Mouse (Mus musculus): ENCODE results near the gene Upk1a. TPM values are rescaled to one million over a fixed set of nuclear protein-coding genes. Genes with fewer than 3 reads are reported as not detected.

Upk1a gene
- polyA plus RNA-seq, 1 experiment from 2014 or later = 2.0 TPM

GRCm38 (mm10) chr7:30619202-30619601 lies 6.6 kb upstream of the Upk1a start:
- 0 out of 2 replicates have a peak, but pooled peaks cover 4% of the 10 kb centered on the region for H3K9me3 ChIP-seq
- H3K4me3 ChIP-seq (replicated peaks) = no peak overlapping the region
- no peaks in the 10 kb centered on the region for H3K27me3 ChIP-seq
- no peak overlapping the region for H3K4me2 ChIP-seq
- H3K27ac ChIP-seq = no peak overlapping the region
- peaks cover 86% of the 10 kb centered on the region for H3K36me3 ChIP-seq
- WGBS = 88% methylated on average over 3 of the region's 3 CpGs
- no peak for ATAC-seq (ENCODE audit: insufficient number of reproducible peaks, insufficient read depth, low FRiP score, low TSS enrichment, low read depth)
- H3K4me1 ChIP-seq (replicated peaks) = no peaks in the 10 kb centered on the region
- H3K9ac ChIP-seq (replicated peaks) = no peak overlapping the region

DNA sequence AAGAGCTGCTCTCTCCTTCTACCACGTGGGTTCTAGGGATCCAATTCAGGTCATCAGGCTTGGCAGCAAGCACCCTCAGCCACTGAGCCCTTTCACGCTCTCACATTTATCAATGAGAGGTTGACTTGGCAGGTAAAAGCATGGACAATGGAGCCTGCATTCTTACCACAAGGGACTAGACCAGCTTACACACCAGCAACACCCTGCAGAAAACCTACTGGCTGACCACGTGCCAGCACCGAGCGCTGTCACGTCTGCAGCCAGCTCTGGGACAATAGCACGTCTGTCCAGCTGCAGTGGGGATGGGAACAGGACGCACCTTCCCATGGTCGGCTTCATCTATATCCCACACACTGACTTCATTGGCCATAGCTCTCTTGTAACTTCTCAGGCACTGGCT lies 6.0 kb upstream of the Upk1a start:
- Histone ChIP-seq H3K27ac (no peak overlapping the region), H3K4me2 (no peak overlapping the region), H3K9ac (replicated peaks) (no peak overlapping the region), H3K27me3 (no peaks in the 10 kb centered on the region), H3K4me3 (replicated peaks) (no peak overlapping the region), H3K36me3 (peaks cover 80% of the 10 kb centered on the region), H3K9me3 (0 out of 2 replicates have a peak, but pooled peaks cover 4% of the 10 kb centered on the region), H3K4me1 (replicated peaks) (no peaks in the 10 kb centered on the region)
- WGBS = 99% methylated on average over 9 of the region's 9 CpGs
- no peak for ATAC-seq (ENCODE audit: insufficient number of reproducible peaks, insufficient read depth, low FRiP score, low TSS enrichment, low read depth)

- no peak for ATAC-seq (ENCODE audit: insufficient number of reproducible peaks, insufficient read depth, low FRiP score, low TSS enrichment, low read depth)
- 64% methylated on average over 5 of the region's 5 CpGs for WGBS
- Histone ChIP-seq H3K27me3 (no peaks in the 10 kb centered on the region), H3K9me3 (0 out of 2 replicates have a peak, but pooled peaks cover 4% of the 10 kb centered on the region), H3K4me1 (replicated peaks) (no peaks in the 10 kb centered on the region), H3K9ac (replicated peaks) (no peak overlapping the region), H3K4me2 (no peak overlapping the region), H3K4me3 (replicated peaks) (no peak overlapping the region), H3K27ac (no peak overlapping the region), H3K36me3 (peaks cover 53% of the 10 kb centered on the region)
Observed at GRCm38 (mm10) chr7:30615049-30615760, 2.6 kb upstream of the Upk1a start.

DNA sequence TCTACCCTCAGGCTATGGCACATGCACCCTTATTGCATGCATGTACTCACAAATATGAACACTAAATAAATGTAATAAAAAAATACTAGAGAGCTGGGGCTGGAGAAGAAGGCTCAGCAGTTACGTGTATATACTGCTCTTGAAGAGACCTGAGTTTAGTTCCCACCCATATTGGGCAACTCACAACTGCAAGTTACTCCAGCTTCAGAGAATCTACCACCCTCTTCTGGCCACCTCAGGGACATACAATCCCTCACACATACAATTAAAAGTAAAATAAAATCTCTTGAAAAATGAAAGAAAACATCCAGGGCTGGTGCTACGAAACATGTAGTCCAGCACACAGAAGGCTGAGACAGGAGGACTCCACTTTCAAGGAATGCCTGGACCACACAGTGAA lies 1.8 kb upstream of the Upk1a start:
- peaks cover 47% of the 10 kb centered on the region for H3K36me3 ChIP-seq
- no peak overlapping the region for H3K4me2 ChIP-seq
- 0 out of 2 replicates have a peak, but pooled peaks cover 4% of the 10 kb centered on the region for H3K9me3 ChIP-seq
- H3K27ac ChIP-seq = no peak overlapping the region
- H3K9ac ChIP-seq (replicated peaks) = no peak overlapping the region
- ATAC-seq (ENCODE audit: insufficient number of reproducible peaks, insufficient read depth, low FRiP score, low TSS enrichment, low read depth) = no peak
- WGBS = 75% methylated on average over 2 of the region's 2 CpGs
- H3K4me3 ChIP-seq (replicated peaks) = no peak overlapping the region
- no peaks in the 10 kb centered on the region for H3K27me3 ChIP-seq
- no peaks in the 10 kb centered on the region for H3K4me1 ChIP-seq (replicated peaks)

DNA sequence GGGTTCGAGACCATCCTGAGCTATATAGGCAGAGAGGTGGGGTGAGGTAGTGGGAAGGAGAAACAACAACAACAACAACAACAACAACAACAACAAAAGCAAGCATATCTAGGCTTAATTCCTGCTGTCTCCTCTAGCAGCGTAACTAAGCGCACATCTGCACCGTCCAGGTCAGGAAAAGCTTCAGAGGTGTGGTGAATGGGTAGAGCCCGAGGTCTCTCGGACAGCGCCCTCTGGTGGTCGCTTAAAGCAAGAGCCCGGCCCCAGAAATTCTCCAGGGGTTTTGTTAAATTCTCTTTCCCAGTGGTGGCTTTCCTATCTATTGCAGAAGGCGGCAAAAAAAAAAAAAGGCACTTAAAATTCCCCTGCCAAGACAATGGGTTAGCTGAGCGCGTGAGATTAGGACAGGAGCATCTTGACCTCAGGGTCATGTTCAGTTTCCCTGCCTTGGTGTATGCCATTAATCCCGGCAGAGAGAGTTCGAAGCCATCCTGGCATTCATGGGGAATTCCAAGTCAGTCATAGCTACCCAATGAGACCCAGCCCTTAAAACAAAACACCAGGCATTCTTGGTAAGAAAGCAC lies 974 bp upstream of the Upk1a start:
- Histone ChIP-seq H3K27me3 (no peaks in the 10 kb centered on the region), H3K4me2 (no peak overlapping the region), H3K4me3 (replicated peaks) (no peak overlapping the region), H3K4me1 (replicated peaks) (no peaks in the 10 kb centered on the region), H3K9me3 (0 out of 2 replicates have a peak, but pooled peaks cover 4% of the 10 kb centered on the region), H3K9ac (replicated peaks) (no peak overlapping the region), H3K36me3 (peaks cover 39% of the 10 kb centered on the region), H3K27ac (no peak overlapping the region)
- WGBS = 25% methylated on average over 14 of the region's 14 CpGs
- no peak for ATAC-seq (ENCODE audit: insufficient number of reproducible peaks, insufficient read depth, low FRiP score, low TSS enrichment, low read depth)

DNA sequence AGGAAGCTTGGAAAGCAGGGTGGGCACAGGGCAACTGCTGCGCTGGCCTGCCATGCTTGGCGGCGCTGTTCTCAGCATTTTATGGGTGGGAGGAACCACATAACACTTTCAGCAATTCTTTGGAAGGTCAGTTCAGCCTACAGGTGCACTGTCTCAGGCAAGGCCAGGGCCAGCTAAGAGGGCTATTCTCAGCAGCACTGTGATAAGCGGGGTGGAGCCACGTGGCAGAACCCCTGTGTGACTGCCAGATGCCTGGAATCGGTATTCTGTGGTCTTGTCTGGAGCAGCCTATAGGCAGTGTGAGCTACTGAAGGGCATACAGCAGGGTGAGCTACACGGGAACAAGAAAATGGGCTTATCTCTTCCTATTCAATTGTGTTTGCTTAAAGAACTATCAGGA lies 2.6 kb downstream of the Upk1a start:
- WGBS = 59% methylated on average over 7 of the region's 7 CpGs
- no peak overlapping the region for H3K4me3 ChIP-seq (replicated peaks)
- 0 out of 2 replicates have a peak, but pooled peaks cover 2% of the 10 kb centered on the region for H3K9me3 ChIP-seq
- ATAC-seq (ENCODE audit: insufficient number of reproducible peaks, insufficient read depth, low FRiP score, low TSS enrichment, low read depth) = no peak
- no peak overlapping the region for H3K4me2 ChIP-seq
- H3K27me3 ChIP-seq = peaks cover 4% of the 10 kb centered on the region; the same call in 1 of the 2 replicates
- no peaks in the 10 kb centered on the region for H3K4me1 ChIP-seq (replicated peaks)
- H3K9ac ChIP-seq (replicated peaks) = no peak overlapping the region
- peaks cover 3% of the 10 kb centered on the region; the same call in 1 of the 2 replicates for H3K36me3 ChIP-seq
- no peak overlapping the region for H3K27ac ChIP-seq

DNA sequence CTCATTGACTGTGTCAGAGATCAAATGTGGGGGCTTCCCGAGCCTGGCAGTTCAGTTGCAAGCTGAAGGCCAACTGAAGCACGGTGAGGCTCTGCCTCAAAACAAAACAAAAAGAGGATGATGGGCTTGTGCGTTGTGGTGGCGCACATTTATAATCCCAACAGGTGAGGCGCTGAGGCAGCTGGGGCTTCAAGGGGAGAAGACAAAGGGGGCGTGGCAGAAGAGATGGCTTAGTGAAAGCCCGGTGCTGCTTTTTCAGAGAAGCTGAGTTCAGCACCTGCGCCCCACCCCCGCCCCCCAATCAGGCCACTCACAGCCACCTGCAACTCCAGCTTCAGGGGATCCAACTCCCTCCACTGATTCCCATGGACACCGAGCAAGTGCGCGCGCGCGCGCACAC lies 4.2 kb downstream of the Upk1a start:
- H3K27me3 ChIP-seq = peaks cover 4% of the 10 kb centered on the region; the same call in 1 of the 2 replicates
- no peaks in the 10 kb centered on the region for H3K9me3 ChIP-seq
- no peak for ATAC-seq (ENCODE audit: insufficient number of reproducible peaks, insufficient read depth, low FRiP score, low TSS enrichment, low read depth)
- H3K4me3 ChIP-seq (replicated peaks) = no peak overlapping the region
- no peaks in the 10 kb centered on the region for H3K36me3 ChIP-seq
- H3K4me1 ChIP-seq (replicated peaks) = no peaks in the 10 kb centered on the region
- 51% methylated on average over 16 of the region's 16 CpGs for WGBS
- H3K9ac ChIP-seq (replicated peaks) = no peak overlapping the region
- H3K27ac ChIP-seq = no peak overlapping the region
- no peak overlapping the region for H3K4me2 ChIP-seq

- WGBS = 30% methylated on average over 8 of the region's 8 CpGs
- H3K9me3 ChIP-seq = no peaks in the 10 kb centered on the region
- no peak overlapping the region for H3K4me2 ChIP-seq
- H3K27me3 ChIP-seq = peaks cover 4% of the 10 kb centered on the region; the same call in 1 of the 2 replicates
- no peak for ATAC-seq (ENCODE audit: insufficient number of reproducible peaks, insufficient read depth, low FRiP score, low TSS enrichment, low read depth)
- H3K9ac ChIP-seq (replicated peaks) = no peak overlapping the region
- H3K27ac ChIP-seq = no peak overlapping the region
- no peak overlapping the region for H3K4me3 ChIP-seq (replicated peaks)
- H3K36me3 ChIP-seq = no peaks in the 10 kb centered on the region
- H3K4me1 ChIP-seq (replicated peaks) = no peaks in the 10 kb centered on the region
Observed at GRCm38 (mm10) chr7:30607706-30608309, 4.8 kb downstream of the Upk1a start.

GRCm38 (mm10) chr7:30604944-30605343 lies 7.7 kb downstream of the Upk1a start:
- 83% methylated on average over 8 of the region's 8 CpGs for WGBS
- H3K9me3 ChIP-seq = 0 out of 2 replicates have a peak, but pooled peaks cover 4% of the 10 kb centered on the region
- no peaks in the 10 kb centered on the region for H3K36me3 ChIP-seq
- peaks cover 4% of the 10 kb centered on the region; the same call in 1 of the 2 replicates for H3K27me3 ChIP-seq
- H3K4me2 ChIP-seq = no peak overlapping the region
- no peak overlapping the region for H3K9ac ChIP-seq (replicated peaks)
- no peak overlapping the region for H3K4me3 ChIP-seq (replicated peaks)
- ATAC-seq (ENCODE audit: insufficient number of reproducible peaks, insufficient read depth, low FRiP score, low TSS enrichment, low read depth) = no peak
- H3K27ac ChIP-seq = no peak overlapping the region
- no peaks in the 10 kb centered on the region for H3K4me1 ChIP-seq (replicated peaks)

GRCm38 (mm10) chr7:30604424-30604823 lies 8.2 kb downstream of the Upk1a start:
- H3K4me1 ChIP-seq (replicated peaks) = no peaks in the 10 kb centered on the region
- ATAC-seq (ENCODE audit: insufficient number of reproducible peaks, insufficient read depth, low FRiP score, low TSS enrichment, low read depth) = no peak
- H3K27ac ChIP-seq = no peak overlapping the region
- H3K4me2 ChIP-seq = no peak overlapping the region
- 53% methylated on average over 8 of the region's 8 CpGs for WGBS
- H3K36me3 ChIP-seq = no peaks in the 10 kb centered on the region
- no peak overlapping the region for H3K4me3 ChIP-seq (replicated peaks)
- no peak overlapping the region for H3K9ac ChIP-seq (replicated peaks)
- H3K9me3 ChIP-seq = 0 out of 2 replicates have a peak, but pooled peaks cover 4% of the 10 kb centered on the region
- H3K27me3 ChIP-seq = peaks cover 4% of the 10 kb centered on the region; the same call in 1 of the 2 replicates

- no peaks in the 10 kb centered on the region for H3K36me3 ChIP-seq
- H3K4me1 ChIP-seq (replicated peaks) = no peaks in the 10 kb centered on the region
- H3K27me3 ChIP-seq = no peaks in the 10 kb centered on the region
- no peak overlapping the region for H3K4me2 ChIP-seq
- H3K4me3 ChIP-seq (replicated peaks) = no peak overlapping the region
- WGBS = 28% methylated on average over 3 of the region's 3 CpGs
- no peak overlapping the region for H3K9ac ChIP-seq (replicated peaks)
- H3K9me3 ChIP-seq = 0 out of 2 replicates have a peak, but pooled peaks cover 4% of the 10 kb centered on the region
- ATAC-seq (ENCODE audit: insufficient number of reproducible peaks, insufficient read depth, low FRiP score, low TSS enrichment, low read depth) = no peak
- H3K27ac ChIP-seq = no peak overlapping the region
Observed at GRCm38 (mm10) chr7:30602583-30602982, 10.1 kb downstream of the Upk1a start.
